Mouse (Mus musculus) gastrocnemius, postnatal 14 days (tissue): ENCODE data around the gene Csf2rb. TPM values are rescaled to one million over a fixed set of nuclear protein-coding genes. Genes with fewer than 3 reads are reported as not detected.
A peak's percentile ranks its signal among the peaks of the same experiment; 100 is the strongest.
"Not testable (repeated sequence)": the region's sequence is repeated elsewhere in the genome, so short reads cannot be mapped to it uniquely, and the experiment has no call there.

Experiments used
- DNase-seq: peaks from one replicate; pipeline ENCODE4 v3.0.0; 2021; ENCODE audit warnings: mixed read lengths
- intact Hi-C: fragments of 180-260 bp; cut with DNase I; formaldehyde crosslinking; loops from one replicate; pipeline ENCODE4 v1.15.1; 2025; ENCODE audit warnings: low total_unique reads
- total RNA-seq, 2 experiments: library from RNA; stranded (reverse); gene quantifications; 2 replicates each; pipeline ENCODE4 v1.2.3; 2021

Gene Csf2rb
- total RNA-seq, 2 experiments from 2014 or later: 1.1 to 2.1 TPM

- intact Hi-C loops: loop anchor here (5.0 kb wide), 1 partner anchor 67 kb away; no protein-coding TSS in a partner anchor
- no peak for DNase-seq
Measured at GRCm38 (mm10) chr15:78324294-78324693, 1.3 kb upstream of the Csf2rb start.

- DNase-seq: no peak
- intact Hi-C loops: no loop called here
Measured at GRCm38 (mm10) chr15:78326747-78327146, 1.2 kb downstream of the Csf2rb start.

DNA sequence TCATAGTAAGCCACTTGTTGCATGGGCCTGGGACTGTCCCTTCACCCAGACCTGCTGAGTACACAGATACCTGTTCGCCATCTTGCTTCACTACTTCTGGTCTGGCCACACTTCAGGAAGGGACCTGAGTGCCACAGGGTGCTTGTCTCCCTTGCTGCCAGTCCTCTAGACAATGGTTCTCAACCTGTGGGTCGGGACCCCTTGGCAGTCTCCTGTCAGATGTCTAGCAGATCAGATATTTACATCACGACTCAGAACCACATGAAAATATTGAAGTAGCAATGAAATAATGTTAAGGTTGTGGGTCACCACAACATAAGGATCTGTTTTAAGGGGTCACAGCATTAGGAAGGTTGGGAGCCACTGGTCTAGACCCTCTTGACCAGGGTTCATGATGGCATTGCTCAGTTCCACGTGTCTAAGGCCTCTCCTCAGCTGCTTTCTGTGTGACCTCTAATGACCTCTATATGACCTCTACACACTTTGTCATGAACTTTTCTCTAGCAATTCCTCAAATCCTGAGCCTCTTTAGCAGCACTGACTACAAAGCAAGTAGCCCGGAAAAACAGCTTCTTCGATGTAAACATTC, 2.3 kb downstream of the Csf2rb start:
- DNase-seq, intact Hi-C loops: not testable (repeated sequence)

- intact Hi-C loops: no loop called here
- DNase-seq: no peak
Measured at GRCm38 (mm10) chr15:78328520-78329097, 3.1 kb downstream of the Csf2rb start.

DNA sequence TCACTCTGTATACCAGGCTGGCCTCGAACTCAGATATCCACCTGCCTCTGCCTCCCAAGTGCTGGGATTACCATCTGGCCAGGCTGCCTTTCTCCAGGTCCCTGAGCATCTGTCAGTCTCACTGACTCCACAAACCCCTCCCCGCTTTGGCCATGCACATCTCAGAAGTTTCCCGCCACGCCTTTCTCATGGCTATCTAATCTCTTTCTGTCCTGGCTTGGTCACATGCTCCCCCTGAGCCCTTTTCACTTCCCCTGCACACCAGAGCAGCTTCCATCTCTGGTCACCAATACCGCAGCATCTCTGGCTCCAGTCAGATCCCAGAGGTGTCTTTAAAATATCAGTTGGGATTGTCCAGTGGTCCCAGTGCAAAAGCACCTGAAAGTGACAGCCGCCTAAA, 4.4 kb downstream of the Csf2rb start:
- intact Hi-C loops, DNase-seq: not testable (repeated sequence)

- no peak for DNase-seq
- intact Hi-C loops: no loop called here
Measured at GRCm38 (mm10) chr15:78330706-78331105, 5.2 kb downstream of the Csf2rb start.

DNA sequence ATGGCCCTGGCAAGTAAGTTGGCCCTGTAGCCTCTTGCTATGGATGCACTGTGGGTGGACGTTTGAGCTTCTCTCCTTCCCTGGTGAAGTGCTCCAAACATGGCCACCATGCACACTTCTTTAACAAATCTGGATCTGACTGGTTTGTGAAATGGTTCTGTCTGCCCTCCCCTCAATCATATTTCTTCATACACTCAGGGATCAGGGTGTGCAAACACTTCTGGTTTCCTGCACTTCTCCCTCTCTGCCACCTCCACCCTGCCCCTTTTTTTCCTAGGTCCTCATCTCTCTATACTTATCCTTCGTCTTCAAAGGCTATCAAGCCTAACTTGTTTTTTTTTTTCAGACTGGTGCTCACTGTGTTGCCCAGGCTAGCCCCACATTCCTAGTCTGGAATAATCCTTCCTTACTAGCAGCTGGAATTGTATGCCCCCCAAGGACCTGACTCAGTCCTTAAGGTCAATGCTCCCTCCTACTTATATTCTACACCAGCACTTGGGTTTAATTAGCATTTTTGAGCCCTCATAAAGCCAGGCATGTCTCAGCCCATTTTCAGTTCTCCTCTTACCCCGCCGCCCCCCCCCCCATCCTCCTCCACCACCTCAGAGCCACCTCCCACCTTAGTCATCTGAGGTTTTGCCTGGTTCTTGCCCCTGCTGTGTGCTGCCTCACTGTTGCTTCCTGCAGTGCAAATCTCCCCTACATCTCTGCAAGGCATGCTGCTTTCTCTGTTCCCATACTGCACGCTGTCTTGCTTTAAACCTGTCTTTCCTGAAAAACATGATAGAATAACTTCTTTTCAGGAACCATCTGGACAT, 6.2 kb downstream of the Csf2rb start:
- intact Hi-C loops: no loop called here
- no peak for DNase-seq

GRCm38 (mm10) chr15:78332981-78333380, 7.4 kb downstream of the Csf2rb start:
- intact Hi-C loops: no loop called here
- no peak for DNase-seq

DNA sequence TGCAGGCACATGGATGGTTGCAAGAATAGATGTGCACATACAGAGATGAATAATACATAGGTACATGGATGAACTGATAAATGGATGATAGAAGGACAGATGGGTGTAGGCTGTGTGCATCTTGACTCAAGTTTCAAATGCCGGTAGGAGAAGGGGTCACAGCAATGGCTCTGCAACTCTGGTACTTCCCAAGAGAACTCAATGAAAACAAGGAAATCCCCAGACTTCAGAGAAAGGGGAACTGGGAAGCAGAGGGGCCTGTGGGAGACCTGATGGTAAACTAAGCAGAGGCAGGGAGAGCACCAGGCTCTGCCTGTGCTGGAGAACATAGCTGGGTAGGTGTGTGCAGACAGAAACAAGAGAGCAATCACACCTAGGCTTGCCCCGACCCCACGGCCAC, 8.8 kb downstream of the Csf2rb start:
- intact Hi-C loops: no loop called here

GRCm38 (mm10) chr15:78339627-78340423, 14.3 kb downstream of the Csf2rb start:
- DNase-seq: peak; percentile 73
- intact Hi-C loops: loop anchor here (5.0 kb wide), 2 partner anchors 83 to 158 kb away; no protein-coding TSS in a partner anchor

More for the DNA sequence above, 8.8 kb downstream of the Csf2rb start:
- DNase-seq: no peak

DNA sequence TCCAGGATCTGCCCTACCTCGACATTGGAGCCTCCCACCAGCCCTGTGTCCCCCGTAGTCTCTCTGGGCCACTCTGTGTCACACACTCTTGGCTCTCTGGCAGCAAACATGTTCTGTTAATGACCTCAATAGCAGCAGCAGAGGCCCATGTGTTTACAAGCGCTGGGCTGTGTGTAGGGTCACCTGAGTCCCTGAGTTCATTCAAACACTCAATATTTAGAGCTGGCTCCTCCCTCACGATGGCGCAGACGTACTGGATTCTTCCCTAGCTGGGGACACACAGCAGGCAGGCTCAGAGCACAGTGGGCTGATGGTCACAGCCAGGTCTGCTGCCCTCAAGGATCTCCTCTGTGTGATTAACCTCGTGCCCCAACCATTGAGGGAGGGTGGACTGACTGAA, 15.4 kb downstream of the Csf2rb start:
- intact Hi-C loops: not testable (repeated sequence)

DNA sequence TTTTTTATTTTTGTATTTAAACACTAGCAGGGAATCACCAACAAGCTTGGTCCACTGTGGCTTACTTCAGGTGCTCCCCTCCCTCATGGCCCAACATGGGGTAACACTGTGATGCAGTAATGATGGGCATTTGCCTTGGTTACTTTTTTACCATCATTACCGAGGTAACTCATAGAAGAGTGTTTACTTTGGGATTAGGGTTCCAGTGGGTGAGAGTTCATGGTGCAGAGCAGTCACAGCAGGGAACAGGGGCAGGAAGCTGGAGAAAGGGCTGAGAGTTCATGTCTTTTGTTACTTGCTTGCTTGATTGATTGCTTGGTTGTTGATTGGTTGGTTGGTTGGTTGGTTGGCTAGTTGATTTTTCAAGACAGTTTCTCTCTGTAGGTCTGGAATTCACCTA, 18.1 kb downstream of the Csf2rb start:
- intact Hi-C loops: no loop called here
- no peak for DNase-seq

More for the DNA sequence above, 15.4 kb downstream of the Csf2rb start:
- DNase-seq: not testable (repeated sequence)

DNA sequence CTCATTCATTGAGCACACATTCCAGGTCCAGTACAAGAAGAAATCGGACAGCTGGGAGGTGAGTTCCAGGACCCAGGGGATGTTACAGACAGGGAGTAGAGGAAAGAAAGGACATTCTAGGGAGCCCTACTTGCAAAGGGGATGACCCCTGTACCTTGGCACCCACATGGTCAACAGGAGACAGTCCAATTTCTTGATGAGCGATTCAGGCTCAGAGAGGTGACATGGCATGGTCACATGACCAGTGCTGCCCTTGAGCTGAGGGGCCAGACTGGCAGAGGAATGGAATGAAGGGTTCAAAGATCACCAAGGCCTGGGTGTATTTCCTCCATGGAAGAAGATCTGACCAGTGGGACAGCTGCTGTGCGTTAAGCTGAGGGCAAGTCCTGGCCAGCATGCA, 19.0 kb downstream of the Csf2rb start:
- DNase-seq: no peak
- intact Hi-C loops: no loop called here

- intact Hi-C loops: no loop called here
- no peak for DNase-seq
Measured at GRCm38 (mm10) chr15:78351586-78352165, 26.1 kb downstream of the Csf2rb start.

- peak; percentile 37 for DNase-seq
- intact Hi-C loops: no loop called here
Measured at GRCm38 (mm10) chr15:78354958-78355357, 29.4 kb downstream of the Csf2rb start.

DNA sequence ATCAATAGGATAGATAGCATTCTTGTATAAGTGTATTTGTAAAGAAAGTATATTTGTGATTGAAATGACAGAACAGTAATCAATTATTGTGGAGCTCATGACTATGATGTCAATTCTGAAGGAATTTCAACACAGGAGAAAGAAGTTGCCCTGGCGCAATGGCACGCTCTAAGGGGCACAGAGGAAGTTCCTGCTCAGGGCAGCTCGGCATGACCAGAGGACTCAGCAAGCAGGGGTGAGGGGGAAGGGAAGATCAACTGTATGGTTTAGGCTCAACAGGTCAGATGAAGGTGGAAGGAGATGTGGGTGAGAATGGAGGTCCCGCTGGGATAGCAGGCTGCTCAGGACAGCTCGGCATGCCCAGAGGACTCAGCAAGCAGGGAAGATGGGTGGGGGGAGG, 30.0 kb downstream of the Csf2rb start:
- DNase-seq: no peak
- intact Hi-C loops: no loop called here

- no peak for DNase-seq
- intact Hi-C loops: no loop called here
Measured at GRCm38 (mm10) chr15:78365916-78366315, 40.4 kb downstream of the Csf2rb start.

DNA sequence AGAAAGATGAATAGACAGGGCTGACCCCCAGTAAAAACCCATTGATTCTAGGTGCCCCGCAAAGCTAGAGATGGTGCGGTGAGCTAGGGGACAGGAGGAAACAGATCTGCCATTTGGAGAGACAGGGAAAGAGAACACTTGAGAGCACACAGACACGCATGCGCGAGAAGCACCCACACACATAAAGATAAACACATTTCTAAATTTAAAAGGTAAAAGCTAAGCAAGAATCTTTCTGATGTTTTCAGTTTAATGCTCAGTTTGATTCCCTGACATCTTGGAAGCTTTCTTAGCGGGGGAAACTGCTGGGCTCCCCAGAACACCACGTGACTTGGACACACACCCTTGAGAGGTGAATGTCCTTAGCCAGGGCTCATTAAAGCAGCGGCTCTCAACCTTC, 41.3 kb downstream of the Csf2rb start:
- DNase-seq: no peak
- intact Hi-C loops: no loop called here

DNA sequence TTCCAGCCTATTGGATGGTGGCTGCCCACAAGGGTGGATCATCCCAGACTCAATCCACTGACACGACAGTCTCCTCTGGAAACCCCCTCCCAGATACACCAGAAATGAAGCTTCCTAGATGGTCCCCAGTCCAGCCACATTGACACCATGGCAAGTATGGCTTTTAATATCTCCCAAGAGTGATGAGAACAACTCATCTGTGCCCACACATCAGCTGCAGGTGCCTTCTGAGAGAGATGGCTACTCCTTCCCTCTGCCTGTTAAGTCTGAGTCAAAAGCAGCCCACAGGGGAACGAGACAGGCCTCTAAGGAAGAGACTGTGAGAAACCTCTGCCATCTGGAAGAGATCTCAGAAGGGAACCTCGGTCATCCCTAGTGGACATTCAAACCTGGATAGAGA, 42.3 kb downstream of the Csf2rb start:
- intact Hi-C loops: no loop called here
- DNase-seq: no peak
